ENCODE assay signal across 13 mouse cellular contexts in genomic region chr1:90201246-90201645, GRCm38 (mm10). TPM values are rescaled to one million over a fixed set of nuclear protein-coding genes. Genes with fewer than 3 reads are reported as not detected.
"Had no signal": no experiment of that assay in that cellular context is flagged by ENCODE, and none has a peak within 500 bp of the region (broad histone marks: within the 10 kb centered on the region; RNA-seq: fewer than 3 reads in every experiment).

No protein-coding gene starts in this region.

- H3K4me3 ChIP-seq: limb, embryonic 12.5 days; midbrain, embryonic 15.5 days; neural tube, embryonic 12.5 days had no signal

- H3K36me3 ChIP-seq: limb, embryonic 12.5 days; midbrain, embryonic 15.5 days; neural tube, embryonic 12.5 days had no signal

- ATAC-seq: midbrain, embryonic 15.5 days had no signal

- DNase-seq: layer of hippocampus, adult 9-11 months; layer of hippocampus, postnatal 36 days; liver; lung, adult 18-20 months; lung, postnatal 14 days; thymus, postnatal 4 days had no signal

- H3K27me3 ChIP-seq: neural tube, embryonic 12.5 days had no signal

- H3K27ac ChIP-seq: limb, embryonic 12.5 days; liver, embryonic 14.5 days; midbrain, embryonic 15.5 days; neural tube, embryonic 12.5 days; stomach, postnatal 0 days had no signal

RNA-seq across cellular contexts. Expression of gene Ackr3, which starts 2.5 kb away (rescaled TPM):
- total RNA-seq: monocyte, adult 5-6 weeks; neutrophil, adult 5-6 weeks had no signal

RNA-seq across cellular contexts. Expression of gene Iqca, which starts 48.0 kb away (rescaled TPM):
- total RNA-seq: monocyte, adult 5-6 weeks; neutrophil, adult 5-6 weeks had no signal
- polyA plus RNA-seq: limb, embryonic 12.5 days; stomach, postnatal 0 days had no signal
